Mouse (Mus musculus) lung, postnatal 25 days (tissue): ENCODE results near the gene Pdilt.

ENCODE experiments used
- DNase-seq: peaks from one replicate; pipeline ENCODE4 v3.0.0; 2022; ENCODE audit warnings: low spot score

Gene Pdilt

DNA sequence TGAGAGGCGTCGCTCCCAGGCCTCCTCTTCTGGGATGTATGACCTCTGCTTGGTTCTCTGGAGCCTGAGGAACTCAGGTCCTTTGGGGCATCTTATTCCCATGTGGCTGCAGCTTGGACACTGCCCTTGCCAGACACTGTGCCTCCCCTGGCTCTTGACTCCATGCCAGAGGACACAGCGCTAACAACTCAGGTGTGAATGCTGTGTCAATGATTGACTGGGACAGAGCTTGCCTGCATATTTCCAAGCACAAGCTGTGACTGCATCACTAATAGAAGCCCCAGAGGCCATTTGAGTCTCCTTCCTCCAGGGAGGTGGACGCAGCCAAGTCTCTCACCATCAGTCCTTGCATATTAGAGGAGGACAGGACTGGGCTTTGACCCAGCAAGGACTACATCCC, 12.1 kb downstream of the Pdilt start:
- DNase-seq: no peak

DNA sequence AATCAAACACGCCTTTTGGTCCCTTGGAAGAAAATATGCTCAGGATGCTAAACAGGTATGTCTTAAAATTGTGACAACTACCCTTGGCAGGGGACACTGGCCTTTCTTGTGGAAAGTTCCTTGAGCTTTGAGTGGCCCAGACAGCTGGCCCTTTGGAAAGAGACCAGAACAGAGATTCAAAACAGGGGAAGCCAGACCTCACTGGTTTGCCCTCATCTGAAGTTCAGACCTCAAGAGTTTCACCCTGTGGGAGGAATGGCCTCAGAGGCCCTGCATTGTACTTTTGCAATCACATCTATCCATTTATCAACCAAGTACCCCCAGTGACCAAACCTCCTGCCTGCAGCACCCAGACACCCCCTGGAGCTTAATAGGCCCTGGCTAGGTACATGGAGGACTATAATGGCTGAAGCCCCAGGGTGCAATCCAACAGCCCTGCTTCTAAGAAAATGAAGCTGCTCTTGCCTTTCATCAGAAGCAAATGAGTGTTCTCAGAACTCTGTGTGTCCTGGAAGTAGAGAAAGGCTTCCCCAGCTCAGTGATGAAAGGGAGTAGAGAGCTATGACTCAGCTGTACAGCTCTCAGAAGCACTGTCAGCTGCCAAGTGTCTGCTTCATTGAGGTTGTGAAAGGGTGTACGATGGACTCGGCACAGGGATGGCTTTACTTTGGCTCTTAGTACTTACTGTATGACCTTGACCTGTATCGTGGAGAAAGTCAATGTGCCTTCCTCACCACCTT, 33.1 kb downstream of the Pdilt start:
- DNase-seq: no peak

DNA sequence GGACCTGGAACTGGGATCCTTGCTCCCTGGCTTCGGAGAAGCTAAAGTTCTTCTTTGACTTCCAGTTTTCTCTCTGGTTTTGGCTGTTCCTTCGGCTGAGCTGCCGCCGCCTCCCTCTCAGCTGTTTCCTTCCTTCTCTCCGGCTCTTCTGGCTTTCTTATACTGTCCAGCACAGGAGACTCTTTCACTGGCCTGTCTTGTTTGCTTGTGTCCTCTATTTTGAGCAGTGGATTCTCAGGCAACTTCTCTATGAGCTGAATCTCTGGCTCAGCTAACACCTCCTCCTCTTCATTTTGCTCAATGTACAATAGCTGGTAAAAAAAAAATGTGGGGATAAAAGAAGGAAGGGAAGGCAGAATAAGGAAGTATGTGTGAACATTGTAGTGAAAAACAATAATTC, 36.6 kb downstream of the Pdilt start:
- DNase-seq: no peak

DNA sequence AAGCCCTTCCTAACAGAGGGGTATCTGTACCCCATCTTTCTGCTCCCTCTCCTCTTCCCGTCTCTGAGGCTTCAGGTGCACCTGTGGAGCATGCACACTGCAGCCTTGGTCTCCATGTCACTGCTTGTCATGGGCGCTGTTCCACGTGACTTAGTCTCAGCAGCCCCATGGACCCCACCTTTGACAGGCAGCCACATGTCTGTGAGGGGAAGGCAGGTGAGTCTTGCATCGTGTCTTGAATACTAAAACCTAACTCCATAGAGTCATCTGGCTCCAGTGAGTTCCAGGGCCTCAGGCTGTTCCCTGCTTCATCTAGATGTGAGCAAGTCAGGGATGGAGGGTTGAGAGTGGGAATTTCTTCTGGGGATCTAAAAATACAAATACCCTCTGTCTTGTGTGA, 39.1 kb downstream of the Pdilt start:
- no peak for DNase-seq

DNA sequence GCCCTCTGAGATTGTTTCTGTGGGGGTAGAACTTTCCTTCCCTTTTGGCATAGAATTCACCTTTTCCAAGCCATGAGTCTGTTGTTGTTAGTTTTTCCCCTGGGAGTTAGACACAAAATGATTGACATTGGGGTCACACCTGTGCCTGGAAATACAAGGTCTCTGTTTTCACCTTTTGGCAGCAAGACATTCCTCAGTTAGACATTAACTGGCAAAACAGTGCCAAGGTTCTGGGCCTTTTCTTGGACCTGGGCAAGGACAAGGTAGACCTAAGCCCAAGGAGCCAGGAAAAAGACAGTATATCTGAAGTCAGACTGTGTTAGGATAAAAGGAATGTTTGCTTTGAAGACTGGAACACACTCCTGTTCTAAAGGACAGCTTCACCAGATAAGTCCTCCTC, 44.0 kb downstream of the Pdilt start, which contains the start of gene Umod:
Gene Umod (minus strand): TSS at position 27 of the 400 bp plus-strand sequence.
- DNase-seq: no peak

DNA sequence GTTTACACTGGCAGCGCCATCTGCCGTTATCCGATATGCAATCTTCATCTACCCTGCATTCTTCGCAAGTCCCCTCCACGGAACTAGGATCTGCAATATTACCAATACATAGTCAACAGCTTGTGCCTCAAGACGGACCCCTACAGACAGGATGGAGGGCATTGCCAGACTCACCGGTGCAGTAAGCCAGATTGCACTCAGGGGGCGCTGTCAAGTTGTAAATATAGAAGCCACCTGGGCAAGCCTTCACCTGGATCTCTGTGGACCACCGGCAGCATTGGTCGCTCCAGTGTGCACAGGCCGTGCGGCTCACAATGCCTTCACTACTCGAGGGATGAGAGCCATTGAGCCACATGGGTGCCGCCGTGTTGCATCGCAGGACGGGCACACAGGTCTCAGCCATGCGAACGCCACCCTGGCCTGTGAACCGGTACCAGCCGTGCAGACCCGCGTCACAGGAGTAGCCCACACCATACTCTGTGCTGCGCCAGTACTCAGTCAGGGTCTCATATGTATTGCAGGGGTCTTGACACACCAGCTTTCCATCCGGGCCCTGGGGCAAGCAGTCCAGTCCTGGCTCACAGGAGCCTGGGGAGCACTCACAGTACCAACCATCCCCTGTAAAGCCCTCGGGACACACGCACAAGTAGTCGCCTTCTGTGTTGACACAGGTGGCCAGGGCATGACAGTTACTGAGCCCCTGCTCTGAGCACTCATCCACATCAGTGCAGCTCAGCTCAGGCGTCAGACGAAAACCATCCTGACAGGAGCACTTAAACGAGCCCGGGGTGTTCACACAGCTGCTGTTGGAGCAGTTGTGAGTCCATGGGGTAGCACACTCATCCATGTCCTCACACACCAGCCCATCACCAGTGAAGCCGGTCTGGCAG, 46.5 kb downstream of the Pdilt start:
- no peak for DNase-seq

DNA sequence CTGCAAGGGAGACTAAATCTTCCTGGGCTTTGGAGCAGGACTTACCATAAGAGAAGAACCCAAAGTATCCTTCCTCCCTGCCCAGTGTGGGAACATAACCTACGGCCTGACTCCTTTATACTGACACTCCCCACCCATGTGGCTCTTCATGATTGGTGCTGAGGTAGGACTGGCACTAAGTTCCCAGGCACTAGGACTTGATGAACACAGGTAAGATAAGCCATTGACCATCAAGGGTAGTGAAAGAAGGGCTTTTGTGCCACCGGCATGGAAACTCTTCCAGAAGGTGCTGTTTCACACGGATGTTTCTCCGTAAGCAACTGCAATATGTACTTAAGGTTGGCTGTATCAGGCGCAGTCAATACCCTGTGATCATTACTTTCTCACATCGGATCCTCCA, 64.1 kb downstream of the Pdilt start, which contains the start of gene Gp2:
Gene Gp2 (minus strand): TSS at position 101 of the 400 bp plus-strand sequence.
- DNase-seq: no peak

DNA sequence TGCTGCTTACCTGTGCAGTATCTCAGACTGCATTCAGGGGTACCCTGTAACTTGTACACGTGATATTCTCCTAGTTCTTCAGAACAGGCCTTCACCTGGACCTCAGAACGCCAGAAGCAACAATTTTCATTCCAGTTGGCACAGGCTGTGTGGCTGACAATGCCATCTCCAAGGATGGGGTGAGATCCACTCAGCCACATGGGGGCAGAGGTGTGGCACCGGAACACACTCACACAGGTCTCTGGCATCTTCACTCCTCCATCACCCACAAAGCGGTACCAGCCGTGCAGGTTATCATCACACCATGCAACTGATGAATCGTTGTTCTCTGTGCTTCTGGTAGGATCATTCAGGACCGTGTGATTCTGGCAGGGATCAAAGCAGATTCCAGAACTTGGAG, 69.1 kb downstream of the Pdilt start:
- DNase-seq: no peak

DNA sequence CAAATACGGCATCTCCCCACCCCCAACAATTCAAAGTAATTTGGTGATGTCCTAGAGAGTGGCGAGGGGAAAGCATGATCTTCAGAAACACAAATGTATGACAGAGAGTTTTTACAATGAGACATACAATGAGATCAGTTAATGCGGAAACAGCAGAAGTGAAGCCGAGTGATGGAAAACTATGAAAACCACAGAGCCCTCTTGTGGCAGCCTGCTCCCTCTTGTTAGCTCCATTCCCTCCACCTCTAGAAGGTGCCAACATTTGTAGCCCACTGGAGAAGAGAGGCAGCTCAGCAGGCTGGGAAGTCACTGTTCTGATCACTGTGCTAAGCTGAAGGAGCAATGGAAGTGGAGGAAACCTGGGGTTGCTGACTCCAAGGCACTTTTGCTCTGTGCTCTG, 79.4 kb downstream of the Pdilt start:
- no peak for DNase-seq

DNA sequence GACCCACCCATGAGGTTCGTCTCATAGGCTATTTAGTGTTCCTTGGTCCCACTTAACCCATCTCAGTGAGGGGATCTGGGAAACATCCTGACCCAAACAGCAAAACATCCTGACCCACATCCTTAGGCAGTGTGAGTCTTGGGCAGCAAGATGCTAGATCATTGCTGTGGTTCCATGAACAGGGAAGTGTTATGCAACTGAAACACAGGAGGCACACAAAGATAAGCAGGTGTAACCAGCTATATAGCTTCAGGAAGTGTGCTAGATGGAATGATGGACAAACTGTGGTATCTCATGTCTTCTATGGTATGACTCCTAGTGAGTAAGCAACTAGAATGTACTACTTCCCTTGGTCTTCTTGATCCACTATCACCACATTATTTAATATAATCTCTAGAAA, 81.4 kb downstream of the Pdilt start:
- no peak for DNase-seq
